Mouse (Mus musculus): ENCODE measurements around the gene Plekha6. TPM values are rescaled to one million over a fixed set of nuclear protein-coding genes. Genes with fewer than 3 reads are reported as not detected.

The Plekha6 gene
- total and polyA plus RNA-seq, 3 experiments = 0.07 to 0.38 TPM; not detected in 1

- ATAC-seq (ENCODE audit: extremely low read depth, insufficient number of reproducible peaks, low FRiP score, poor library complexity, severe bottlenecking) (no peak), DNase-seq (ENCODE audit: low spot score) (no peak)
- H3K4me1 ChIP-seq (ENCODE audit: insufficient read depth, low read depth, low read length) = peaks cover 3% of the 10 kb centered on the region; the same call in 1 of the 2 replicates
- H3K4me3 ChIP-seq (ENCODE audit: low read depth, low read length) = no peak overlapping the region
- H3K27me3 ChIP-seq (ENCODE audit: insufficient read depth, low read length) = peaks cover 27% of the 10 kb centered on the region
- H3K36me3 ChIP-seq (replicated peaks) = no peaks in the 10 kb centered on the region
- H3K9me3 ChIP-seq (replicated peaks) = no peaks in the 10 kb centered on the region
- TF ChIP-seq CTCF (IDR thresholded peaks at IDR 0.05; ENCODE audit: low read depth, low read length) (no peak), GATA1 (IDR thresholded peaks at IDR 0.05; ENCODE audit: borderline replicate concordance, low read length) (no peak), GATA2 (IDR thresholded peaks at IDR 0.05; ENCODE audit: borderline replicate concordance, low read depth, low read length) (no peak), POLR2AphosphoS5 (IDR thresholded peaks at IDR 0.05; ENCODE audit: insufficient replicate concordance, low read depth, low read length) (no peak), TAL1 (conservative IDR thresholded peaks at IDR 0.05; ENCODE audit: low read depth, low read length) (no peak)
Measured at GRCm38 (mm10) chr1:133245690-133246619, 81.9 kb downstream of the Plekha6 start.

- no peak for DNase-seq (ENCODE audit: low spot score)
- Histone ChIP-seq H3K36me3 (replicated peaks) (no peaks in the 10 kb centered on the region), H3K9me3 (replicated peaks) (no peaks in the 10 kb centered on the region), H3K27me3 (ENCODE audit: insufficient read depth, low read length) (peaks cover 34% of the 10 kb centered on the region), H3K4me3 (ENCODE audit: low read depth, low read length) (no peak overlapping the region), H3K4me1 (ENCODE audit: insufficient read depth, low read depth, low read length) (peaks cover 3% of the 10 kb centered on the region; the same call in 1 of the 2 replicates)
- ATAC-seq (ENCODE audit: extremely low read depth, insufficient number of reproducible peaks, low FRiP score, poor library complexity, severe bottlenecking) = no peak
- TF ChIP-seq GATA2 (IDR thresholded peaks at IDR 0.05; ENCODE audit: borderline replicate concordance, low read depth, low read length) (no peak), GATA1 (IDR thresholded peaks at IDR 0.05; ENCODE audit: borderline replicate concordance, low read length) (no peak)
Measured at GRCm38 (mm10) chr1:133247189-133247588, 83.2 kb downstream of the Plekha6 start.

DNA sequence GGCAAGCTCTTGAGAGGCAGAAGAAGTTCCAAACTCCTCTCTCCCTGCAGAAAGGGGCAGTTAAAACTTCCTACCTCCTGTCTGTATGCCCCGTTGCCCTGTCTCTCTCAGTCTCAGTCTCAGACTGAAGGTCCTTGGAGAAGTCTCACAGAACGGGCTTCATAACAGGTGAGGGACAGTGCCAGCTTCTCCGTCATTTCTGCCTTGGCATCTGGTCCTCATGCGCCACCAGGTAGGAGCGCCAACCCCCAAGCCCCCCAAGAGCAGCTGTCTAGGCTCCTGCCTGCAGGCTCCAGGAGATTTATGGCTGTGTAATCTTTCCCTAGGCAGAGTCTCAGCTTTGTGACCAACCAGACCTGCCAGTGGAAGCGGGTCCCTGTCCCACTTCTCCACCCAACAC, 86.8 kb downstream of the Plekha6 start:
- TF ChIP-seq GATA1 (IDR thresholded peaks at IDR 0.05; ENCODE audit: borderline replicate concordance, low read length) = no peak
- H3K4me3 ChIP-seq (ENCODE audit: low read depth, low read length) = no peak overlapping the region
- DNase-seq (ENCODE audit: low spot score) (no peak), ATAC-seq (ENCODE audit: extremely low read depth, insufficient number of reproducible peaks, low FRiP score, poor library complexity, severe bottlenecking) (no peak)
- peaks cover 39% of the 10 kb centered on the region for H3K27me3 ChIP-seq (ENCODE audit: insufficient read depth, low read length)
- H3K36me3 ChIP-seq (replicated peaks) = no peaks in the 10 kb centered on the region
- H3K9me3 ChIP-seq (replicated peaks) = no peaks in the 10 kb centered on the region
- H3K4me1 ChIP-seq (ENCODE audit: insufficient read depth, low read depth, low read length) = no peaks in the 10 kb centered on the region

GRCm38 (mm10) chr1:133251625-133252034, 87.6 kb downstream of the Plekha6 start:
- no peaks in the 10 kb centered on the region for H3K36me3 ChIP-seq (replicated peaks)
- no peak for DNase-seq (ENCODE audit: low spot score)
- H3K27me3 ChIP-seq (ENCODE audit: insufficient read depth, low read length) = peaks cover 47% of the 10 kb centered on the region
- no peaks in the 10 kb centered on the region for H3K4me1 ChIP-seq (ENCODE audit: insufficient read depth, low read depth, low read length)
- H3K9me3 ChIP-seq (replicated peaks) = no peaks in the 10 kb centered on the region
- TF ChIP-seq GATA2 (IDR thresholded peaks at IDR 0.05; ENCODE audit: borderline replicate concordance, low read depth, low read length) = no peak
- TF ChIP-seq GATA1 (IDR thresholded peaks at IDR 0.05; ENCODE audit: borderline replicate concordance, low read length) = no peak
- no peak for TF ChIP-seq CTCF (IDR thresholded peaks at IDR 0.05; ENCODE audit: low read depth, low read length)
- TF ChIP-seq POLR2AphosphoS5 (IDR thresholded peaks at IDR 0.05; ENCODE audit: insufficient replicate concordance, low read depth, low read length) = no peak
- TF ChIP-seq TAL1 (conservative IDR thresholded peaks at IDR 0.05; ENCODE audit: low read depth, low read length) = no peak
- ATAC-seq (ENCODE audit: extremely low read depth, insufficient number of reproducible peaks, low FRiP score, poor library complexity, severe bottlenecking) = no peak
- H3K4me3 ChIP-seq (ENCODE audit: low read depth, low read length) = no peak overlapping the region

- no peak for TF ChIP-seq CTCF (IDR thresholded peaks at IDR 0.05; ENCODE audit: low read depth, low read length)
- DNase-seq (ENCODE audit: low spot score) (no peak), ATAC-seq (ENCODE audit: extremely low read depth, insufficient number of reproducible peaks, low FRiP score, poor library complexity, severe bottlenecking) (no peak)
- Histone ChIP-seq H3K4me1 (ENCODE audit: insufficient read depth, low read depth, low read length) (no peaks in the 10 kb centered on the region), H3K9me3 (replicated peaks) (no peaks in the 10 kb centered on the region), H3K36me3 (replicated peaks) (no peaks in the 10 kb centered on the region), H3K4me3 (ENCODE audit: low read depth, low read length) (no peak overlapping the region), H3K27me3 (ENCODE audit: insufficient read depth, low read length) (peaks cover 50% of the 10 kb centered on the region)
Measured at GRCm38 (mm10) chr1:133252251-133252650, 88.2 kb downstream of the Plekha6 start.

DNA sequence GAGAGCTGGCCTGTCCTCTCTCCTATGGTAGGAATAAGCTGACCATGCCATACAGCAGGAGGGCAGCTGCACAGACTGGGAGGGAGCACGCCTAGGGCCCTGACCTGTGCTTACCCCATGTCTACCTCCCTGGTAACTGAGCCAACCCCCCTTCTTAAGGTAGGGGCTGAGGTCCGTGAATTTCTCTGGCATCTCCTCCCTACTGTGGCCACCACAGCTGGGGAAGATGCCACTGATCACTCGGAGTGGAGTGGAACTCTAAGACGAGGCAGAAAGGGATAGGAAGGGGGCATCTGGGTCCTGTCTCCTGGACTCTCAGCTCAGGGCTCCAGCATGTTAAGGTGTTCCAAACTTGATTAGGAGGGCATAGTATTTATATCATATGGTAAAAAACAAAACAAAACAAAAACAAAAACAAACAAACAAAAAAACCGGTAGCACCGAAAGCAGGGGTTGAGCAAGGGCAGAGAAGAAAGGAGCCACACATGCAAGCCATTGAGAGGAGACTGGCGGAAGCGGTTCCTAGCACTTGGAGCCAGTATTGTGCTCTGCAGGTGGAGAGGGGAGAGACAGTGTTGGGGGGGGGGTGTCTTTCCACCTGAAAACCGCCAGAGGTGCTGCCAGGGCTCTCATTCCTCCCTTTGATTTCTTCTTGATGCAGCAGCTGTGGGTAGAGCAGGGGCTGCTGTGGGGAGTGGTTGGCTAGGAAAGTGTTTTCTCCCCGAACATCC, 89.0 kb downstream of the Plekha6 start:
- DNase-seq (ENCODE audit: low spot score) (no peak), ATAC-seq (ENCODE audit: extremely low read depth, insufficient number of reproducible peaks, low FRiP score, poor library complexity, severe bottlenecking) (no peak)
- TF ChIP-seq GATA2 (IDR thresholded peaks at IDR 0.05; ENCODE audit: borderline replicate concordance, low read depth, low read length) (no peak), TAL1 (conservative IDR thresholded peaks at IDR 0.05; ENCODE audit: low read depth, low read length) (no peak), GATA1 (IDR thresholded peaks at IDR 0.05; ENCODE audit: borderline replicate concordance, low read length) (no peak), POLR2AphosphoS5 (IDR thresholded peaks at IDR 0.05; ENCODE audit: insufficient replicate concordance, low read depth, low read length) (no peak), CTCF (IDR thresholded peaks at IDR 0.05; ENCODE audit: low read depth, low read length) (no peak)
- no peaks in the 10 kb centered on the region for H3K4me1 ChIP-seq (ENCODE audit: insufficient read depth, low read depth, low read length)
- no peaks in the 10 kb centered on the region for H3K9me3 ChIP-seq (replicated peaks)
- H3K27me3 ChIP-seq (ENCODE audit: insufficient read depth, low read length) = peaks cover 45% of the 10 kb centered on the region
- no peaks in the 10 kb centered on the region for H3K36me3 ChIP-seq (replicated peaks)
- no peak overlapping the region for H3K4me3 ChIP-seq (ENCODE audit: low read depth, low read length)

Measured in G1E (cell line).